Mouse (Mus musculus) stomach, postnatal 0 days (tissue): ENCODE results near the gene Abr.

ENCODE experiments used
- CTCF ChIP-seq: IDR thresholded peaks from 2 replicates; pipeline ENCODE4 v1.5.1; 2016; ENCODE audit warnings: antibody characterized with exemption, low read depth, mild to moderate bottlenecking, moderate library complexity
- EP300 ChIP-seq: optimal IDR thresholded peaks from 2 replicates; pipeline ENCODE3; 2016; ENCODE audit warnings: antibody characterized with exemption

DNA sequence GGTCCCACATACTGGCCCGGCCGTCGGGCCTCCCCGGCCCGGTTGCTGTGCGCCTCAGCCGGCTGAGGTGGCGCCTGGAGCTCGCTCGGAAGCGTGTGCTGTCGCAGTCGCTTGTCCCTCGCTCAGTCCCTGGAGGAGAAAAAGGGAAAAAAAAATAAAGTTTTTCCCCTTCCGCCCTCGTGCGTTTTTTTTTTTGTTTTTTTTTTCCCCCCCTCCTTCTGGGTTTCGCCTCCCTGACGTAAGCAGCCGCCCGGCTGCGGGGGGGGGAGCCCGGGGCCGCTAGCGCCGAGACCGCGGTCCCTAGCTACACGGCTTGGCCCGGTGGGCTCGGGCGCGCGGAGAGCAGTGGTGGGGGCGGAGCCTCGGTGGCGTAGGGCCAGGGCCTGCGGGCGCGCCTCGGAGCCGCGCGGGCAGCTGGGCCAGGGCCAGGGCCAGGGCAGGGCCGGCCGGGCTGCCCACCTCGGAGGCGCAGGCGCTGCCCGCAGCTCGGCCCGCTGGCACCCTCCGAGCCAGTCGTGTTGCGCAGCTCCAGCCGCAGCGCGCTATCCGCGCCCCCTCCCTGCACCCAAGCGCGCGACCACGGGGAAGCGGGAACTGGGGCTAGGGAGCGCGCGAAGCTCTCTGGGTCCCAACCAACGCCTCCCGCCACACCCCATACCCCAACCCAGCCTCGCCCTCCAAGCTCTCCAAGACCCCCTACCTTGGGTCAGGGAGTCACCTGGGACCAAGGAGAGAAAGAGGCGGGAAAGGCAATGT, 1.3 kb upstream of the Abr start:
- TF ChIP-seq CTCF: no peak
- TF ChIP-seq EP300: no peak
